Mouse (Mus musculus) embryonic facial prominence, embryonic 13.5 days (tissue): ENCODE results near the gene Spred2. TPM values are rescaled to one million over a fixed set of nuclear protein-coding genes. Genes with fewer than 3 reads are reported as not detected.

Experiments used
- ATAC-seq: fragments of 200-750 bp; cut with Nextera tagmentation; 2 replicates; pipeline ENCODE4 v1.8.0; 2017; ENCODE audit warnings: low read depth; ENCODE audit not compliant: insufficient number of reproducible peaks, insufficient read depth, low FRiP score, low TSS enrichment
- H3K27ac ChIP-seq: fragments of 300-500 bp; sonication (generic); 2 replicates; pipeline ENCODE4 v1.5.1; 2015; ENCODE audit warnings: moderate library complexity, mild to moderate bottlenecking, inconsistent platforms
- H3K27me3 ChIP-seq: fragments of 300-500 bp; sonication (generic); 2 replicates; pipeline ENCODE4 v1.6.1; 2015; ENCODE audit warnings: mild to moderate bottlenecking, inconsistent platforms
- H3K36me3 ChIP-seq: fragments of 300-500 bp; sonication (generic); 2 replicates; pipeline ENCODE4 v1.6.1; 2015; ENCODE audit warnings: mild to moderate bottlenecking, inconsistent platforms
- H3K4me1 ChIP-seq: fragments of 300-500 bp; sonication (generic); 2 replicates; pipeline ENCODE4 v1.6.1; 2015; ENCODE audit warnings: inconsistent platforms
- H3K4me2 ChIP-seq: fragments of 300-500 bp; sonication (generic); 2 replicates; pipeline ENCODE4 v1.6.1; 2015; ENCODE audit warnings: moderate library complexity, mild to moderate bottlenecking, inconsistent platforms
- H3K4me3 ChIP-seq: fragments of 300-500 bp; sonication (generic); 2 replicates; pipeline ENCODE4 v1.5.1; 2015; ENCODE audit warnings: mild to moderate bottlenecking, inconsistent platforms
- H3K9ac ChIP-seq: fragments of 300-500 bp; sonication (generic); 2 replicates; pipeline ENCODE4 v1.6.1; 2015; ENCODE audit warnings: mild to moderate bottlenecking, inconsistent platforms
- H3K9me3 ChIP-seq: fragments of 300-500 bp; sonication (generic); 2 replicates; pipeline ENCODE4 v1.6.1; 2016; ENCODE audit warnings: inconsistent platforms
- WGBS: fragments of 180-500 bp; shearing (Covaris S2); methylation state at CpG from one replicate; pipeline ENCODE4 v1.1.7; 2015; ENCODE audit warnings: mixed read lengths; 5-methylcytosine and 5-hydroxymethylcytosine counted together
- polyA plus RNA-seq: library from polyadenylated mRNA; unstranded; fragments of >200 nt; fragmentation: Nextera tagmentation; extraction: Ambion mirVana; gene quantifications from 2 replicates; pipeline ENCODE4 v1.2.1, GENCODE M21; 2015

The Spred2 gene
- polyA plus RNA-seq, 1 experiment from 2014 or later, result 10.2 TPM

- no peak overlapping the region for H3K9ac ChIP-seq
- peaks cover 62% of the 10 kb centered on the region for H3K36me3 ChIP-seq
- no peak overlapping the region for H3K4me3 ChIP-seq
- no peaks in the 10 kb centered on the region for H3K9me3 ChIP-seq
- WGBS, result 100% methylated on average over 1 of the region's 1 CpGs
- no peak for ATAC-seq
- H3K27me3 ChIP-seq, result no peaks in the 10 kb centered on the region
- H3K4me2 ChIP-seq, result no peak overlapping the region
- H3K27ac ChIP-seq, result no peak overlapping the region
- H3K4me1 ChIP-seq, result no peaks in the 10 kb centered on the region
Measured at GRCm38 (mm10) chr11:20066106-20066505, 141.9 kb downstream of the Spred2 start.

- H3K9me3 ChIP-seq, result no peaks in the 10 kb centered on the region
- no peaks in the 10 kb centered on the region for H3K27me3 ChIP-seq
- no peak for ATAC-seq
- no peak overlapping the region for H3K9ac ChIP-seq
- no peaks in the 10 kb centered on the region for H3K4me1 ChIP-seq
- H3K4me2 ChIP-seq, result no peak overlapping the region
- H3K27ac ChIP-seq, result no peak overlapping the region
- WGBS, result 75% methylated on average over 1 of the region's 1 CpGs
- H3K36me3 ChIP-seq, result peaks cover 64% of the 10 kb centered on the region
- no peak overlapping the region for H3K4me3 ChIP-seq
Measured at GRCm38 (mm10) chr11:20067521-20067920, 143.3 kb downstream of the Spred2 start.

GRCm38 (mm10) chr11:20068346-20069004 lies 144.3 kb downstream of the Spred2 start:
- no peak overlapping the region for H3K4me2 ChIP-seq
- no peak overlapping the region for H3K27ac ChIP-seq
- peaks cover 64% of the 10 kb centered on the region for H3K36me3 ChIP-seq
- WGBS, result 95% methylated on average over 6 of the region's 6 CpGs
- no peaks in the 10 kb centered on the region for H3K4me1 ChIP-seq
- no peaks in the 10 kb centered on the region for H3K27me3 ChIP-seq
- no peak overlapping the region for H3K9ac ChIP-seq
- no peak overlapping the region for H3K4me3 ChIP-seq
- no peaks in the 10 kb centered on the region for H3K9me3 ChIP-seq
- no peak for ATAC-seq

GRCm38 (mm10) chr11:20072174-20072573 lies 148.0 kb downstream of the Spred2 start:
- 80% methylated on average over 3 of the region's 3 CpGs for WGBS
- no peak for ATAC-seq
- no peaks in the 10 kb centered on the region for H3K27me3 ChIP-seq
- no peak overlapping the region for H3K9ac ChIP-seq
- no peak overlapping the region for H3K4me3 ChIP-seq
- no peak overlapping the region for H3K4me2 ChIP-seq
- H3K9me3 ChIP-seq, result no peaks in the 10 kb centered on the region
- peaks cover 65% of the 10 kb centered on the region for H3K36me3 ChIP-seq
- no peak overlapping the region for H3K27ac ChIP-seq
- H3K4me1 ChIP-seq, result no peaks in the 10 kb centered on the region

GRCm38 (mm10) chr11:20072826-20073225 lies 148.7 kb downstream of the Spred2 start:
- Histone ChIP-seq H3K36me3 (peaks cover 69% of the 10 kb centered on the region), H3K27me3 (no peaks in the 10 kb centered on the region), H3K9me3 (no peaks in the 10 kb centered on the region), H3K27ac (no peak overlapping the region), H3K4me2 (no peak overlapping the region), H3K9ac (no peak overlapping the region), H3K4me1 (no peaks in the 10 kb centered on the region), H3K4me3 (no peak overlapping the region)
- no peak for ATAC-seq
- 94% methylated on average over 5 of the region's 5 CpGs for WGBS

Other genes with a start within 250 kb of the Spred2 start
- 126 and 134 TPM in 2 replicates for gene Actr2, start 188.5 kb downstream of the Spred2 start, polyA plus RNA-seq